Mouse (Mus musculus) left cerebral cortex, postnatal 36 days (tissue): ENCODE measurements at regions not wholly inside any gene's neighbourhood (a gene's known extent, or its start where the extent isn't known, plus 50 kb on each side); places are given as distances from the start of the nearest gene placed in this dataset.

Source experiments
- DNase-seq, 2 experiments: peaks; one replicate each; pipeline ENCODE4 v3.0.0; 2021 to 2022; ENCODE audit warnings: low spot score in 2 of 2, mixed read lengths in 1 of 2
- intact Hi-C: fragments of 180-260 bp; cut with DNase I; formaldehyde crosslinking; loops from one replicate; pipeline ENCODE4 v1.15.1; 2025

DNA sequence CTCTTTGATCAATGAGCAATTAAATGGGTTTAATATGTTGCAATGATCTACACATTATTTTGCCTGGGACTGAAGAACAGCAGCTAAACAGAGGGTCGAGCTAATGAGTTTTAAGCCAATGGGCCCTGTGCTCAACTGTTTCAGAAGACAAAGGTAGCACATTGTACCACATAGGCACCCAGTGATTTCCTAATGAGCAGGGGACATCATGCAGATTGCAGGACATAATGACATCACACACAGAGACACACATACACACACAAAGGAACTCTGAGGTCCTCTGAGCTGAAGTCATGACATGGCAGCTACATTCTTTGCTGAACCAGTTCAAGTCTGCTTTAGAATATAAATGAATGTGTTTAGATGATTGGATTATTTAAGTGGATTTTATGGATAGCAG is 71.9 kb downstream of the Zfp330 start:
- no peak for DNase-seq

DNA sequence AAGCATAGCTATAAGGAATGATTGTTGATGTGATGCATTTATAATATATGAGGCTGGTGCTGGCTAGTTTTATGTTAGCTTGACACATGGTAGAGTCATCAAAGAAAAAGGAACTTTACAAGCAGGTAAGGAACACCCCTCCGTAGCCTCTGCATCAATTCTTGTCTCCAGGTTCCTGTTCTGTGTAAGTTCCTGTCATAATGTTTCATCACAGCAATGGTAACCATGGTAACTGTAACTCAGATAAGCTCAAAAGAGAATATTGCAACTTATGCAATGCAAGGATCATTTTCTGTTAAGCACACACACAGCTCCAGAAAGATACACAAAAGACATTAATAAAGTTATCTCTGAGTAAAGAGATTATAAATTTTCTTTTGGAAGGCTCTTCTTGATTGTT is 73.5 kb downstream of the Zfp330 start:
- intact Hi-C loops: no loop called here
- no peak for DNase-seq

More for the DNA sequence above, 71.9 kb downstream of the Zfp330 start:
- intact Hi-C loops: no loop called here

DNA sequence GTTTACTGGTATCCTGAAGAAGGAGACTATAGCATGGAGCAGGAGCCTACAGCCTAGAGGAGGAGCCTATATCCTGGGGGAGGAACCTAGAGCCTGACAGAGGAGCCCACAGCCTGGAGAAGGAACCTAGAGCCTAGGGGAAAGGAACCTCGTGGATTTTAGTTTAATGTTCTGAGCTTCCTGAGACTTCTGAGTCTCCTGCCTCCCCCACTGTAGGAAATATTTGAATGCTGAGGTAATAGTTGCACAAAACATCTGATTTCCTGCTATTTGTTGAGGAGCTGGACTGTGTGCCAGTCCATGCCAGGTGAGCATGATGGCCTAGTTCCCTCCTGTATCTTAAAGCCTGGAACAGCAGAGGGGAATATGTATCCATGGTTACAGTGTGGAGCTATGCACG is 74.7 kb downstream of the Zfp330 start:
- DNase-seq: no peak
- intact Hi-C loops: no loop called here

DNA sequence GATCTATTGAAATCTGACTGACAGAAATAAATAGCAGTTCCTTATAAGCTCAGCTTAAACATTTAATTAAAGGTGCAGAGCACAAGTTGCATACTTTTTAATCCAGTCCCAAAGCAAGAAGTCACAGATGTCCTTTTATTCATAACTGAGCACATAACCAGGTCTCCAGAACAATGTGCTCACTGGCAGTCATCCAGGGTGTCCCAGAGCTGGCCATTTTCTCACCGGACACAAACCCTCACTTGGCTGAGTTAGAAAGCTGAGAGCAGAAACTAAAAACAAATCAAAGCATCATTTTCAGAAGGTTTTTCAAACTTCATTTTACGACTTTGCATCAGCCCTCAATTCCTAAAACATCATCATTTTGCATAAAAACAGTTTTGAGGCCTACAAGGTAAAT is 75.9 kb downstream of the Zfp330 start:
- no peak for DNase-seq

GRCm38 (mm10) chr8:82693086-82693485 is 80.9 kb downstream of the Zfp330 start:
- no peak for DNase-seq
- intact Hi-C loops: no loop called here

More for the DNA sequence above, 75.9 kb downstream of the Zfp330 start:
- intact Hi-C loops: no loop called here

DNA sequence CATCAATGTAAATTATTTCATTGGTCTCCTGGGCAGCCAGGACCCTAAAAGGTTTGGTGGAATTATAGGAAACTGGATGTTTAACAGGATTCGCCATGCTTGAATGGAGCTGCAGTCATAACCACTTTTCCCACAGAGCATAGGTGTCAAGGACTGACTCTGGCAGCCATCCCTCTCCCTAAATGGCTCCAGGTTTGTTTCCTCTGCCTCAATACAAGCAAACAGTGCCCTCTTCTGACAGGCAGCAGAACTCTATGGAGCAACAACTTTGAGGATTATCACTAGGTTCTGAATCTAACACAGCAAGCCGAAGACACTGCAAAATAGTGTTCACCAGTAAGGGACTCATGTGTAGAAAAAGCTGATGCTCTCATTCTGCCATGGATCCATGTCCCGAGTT is 84.6 kb downstream of the Zfp330 start:
- intact Hi-C loops: no loop called here
- peak; percentile 19 to 21 for DNase-seq

DNA sequence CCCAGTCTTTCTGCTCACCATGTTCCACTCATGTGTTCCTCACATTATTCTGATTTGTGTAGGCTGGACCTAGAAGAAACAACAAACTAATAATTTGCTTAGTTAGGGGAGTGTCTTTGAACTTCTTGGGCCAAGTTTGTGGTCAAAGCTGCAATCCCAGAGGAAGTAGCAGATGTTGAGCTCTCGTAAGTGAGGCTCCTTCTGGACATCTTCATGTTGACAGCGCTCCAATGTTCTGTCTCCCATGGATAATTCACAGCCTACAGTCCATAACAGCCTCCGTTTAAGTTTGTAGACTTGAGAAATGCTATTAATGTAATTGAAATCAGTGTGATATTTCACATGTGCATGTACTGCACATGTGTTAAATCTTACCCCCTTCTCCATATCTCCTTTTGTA is 88.0 kb downstream of the Zfp330 start:
- no peak for DNase-seq
- intact Hi-C loops: no loop called here

DNA sequence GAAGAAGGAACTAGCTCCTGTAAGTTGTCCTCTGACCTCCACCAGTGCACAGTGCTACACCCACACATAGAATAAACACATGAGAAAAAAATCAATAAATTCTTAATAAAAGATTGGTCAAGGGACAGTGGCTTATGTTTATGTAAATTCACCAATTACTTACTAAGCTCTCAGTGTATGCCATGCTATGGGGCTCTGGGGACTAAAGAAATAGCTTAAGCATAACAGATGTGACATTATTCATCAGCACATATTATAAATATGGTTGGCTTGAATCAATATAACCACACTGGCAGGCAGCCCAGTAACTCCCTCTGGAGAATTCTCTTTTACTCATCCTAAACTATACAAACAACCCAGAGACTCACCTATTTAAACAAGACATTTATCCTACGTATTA is 95.2 kb downstream of the Zfp330 start:
- intact Hi-C loops: no loop called here
- DNase-seq: no peak

GRCm38 (mm10) chr8:82677781-82678180 is 96.2 kb downstream of the Zfp330 start:
- no peak for DNase-seq
- intact Hi-C loops: no loop called here

GRCm38 (mm10) chr8:82669241-82669640 is 104.7 kb downstream of the Zfp330 start:
- intact Hi-C loops: no loop called here
- DNase-seq: no peak

DNA sequence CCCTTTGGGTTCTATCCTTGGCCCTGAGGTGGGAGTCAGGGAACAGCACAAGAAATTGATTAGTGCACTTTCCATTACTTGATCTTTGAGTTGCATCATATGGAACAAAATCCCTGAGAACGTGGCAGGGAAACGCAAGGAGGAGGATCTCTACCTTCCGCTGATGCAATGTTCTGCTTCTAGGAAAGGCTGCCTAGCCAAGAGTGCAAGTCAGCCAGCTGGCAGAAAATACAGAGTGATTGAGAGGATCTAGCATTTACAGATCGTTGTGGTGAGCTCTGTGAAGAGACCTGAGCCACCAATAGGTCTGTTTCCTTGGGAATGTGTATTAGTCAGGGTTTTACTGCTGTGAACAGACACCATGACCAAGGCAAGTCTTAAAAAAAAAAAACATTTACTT is 108.8 kb downstream of the Zfp330 start:
- intact Hi-C loops: no loop called here
- no peak for DNase-seq

GRCm38 (mm10) chr8:82640502-82640901 is 133.5 kb downstream of the Zfp330 start:
- DNase-seq: no peak

GRCm38 (mm10) chr8:82630486-82630885 is 143.5 kb downstream of the Zfp330 start:
- DNase-seq: no peak
- intact Hi-C loops: no loop called here

More at GRCm38 (mm10) chr8:82640502-82640901, 133.5 kb downstream of the Zfp330 start:
- intact Hi-C loops: no loop called here

DNA sequence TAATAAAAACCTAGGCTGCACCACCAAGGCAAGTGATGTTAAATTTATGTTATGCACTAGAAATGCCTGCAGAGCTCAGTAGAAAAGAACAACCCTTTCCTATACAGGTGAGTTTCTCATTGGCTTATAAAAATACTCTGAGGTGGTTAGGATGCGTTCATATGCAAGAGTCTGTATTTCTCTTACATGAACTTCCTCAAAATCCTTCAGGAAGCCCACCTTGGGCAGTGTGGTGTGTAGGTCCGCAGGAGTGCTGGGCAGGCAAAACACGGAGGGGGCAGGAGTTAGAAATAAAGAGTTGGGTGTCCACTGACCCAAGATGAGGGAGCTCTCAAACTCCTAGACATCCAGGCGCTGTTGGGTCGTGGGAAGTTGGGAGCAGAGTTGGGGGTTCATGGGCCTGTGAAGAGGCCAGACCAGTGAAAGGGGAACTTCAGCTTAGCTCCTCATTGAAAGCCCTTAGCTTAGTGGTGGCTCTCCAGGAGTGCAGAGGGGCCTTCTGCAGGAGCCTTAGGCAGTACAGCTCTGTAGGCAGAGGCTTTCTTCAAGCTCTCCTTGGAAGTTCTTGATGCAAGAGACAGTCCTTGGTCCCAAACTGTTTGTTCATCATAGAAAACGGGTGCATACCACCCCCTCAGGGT is 150.0 kb downstream of the Zfp330 start:
- DNase-seq: no peak
- intact Hi-C loops: no loop called here

DNA sequence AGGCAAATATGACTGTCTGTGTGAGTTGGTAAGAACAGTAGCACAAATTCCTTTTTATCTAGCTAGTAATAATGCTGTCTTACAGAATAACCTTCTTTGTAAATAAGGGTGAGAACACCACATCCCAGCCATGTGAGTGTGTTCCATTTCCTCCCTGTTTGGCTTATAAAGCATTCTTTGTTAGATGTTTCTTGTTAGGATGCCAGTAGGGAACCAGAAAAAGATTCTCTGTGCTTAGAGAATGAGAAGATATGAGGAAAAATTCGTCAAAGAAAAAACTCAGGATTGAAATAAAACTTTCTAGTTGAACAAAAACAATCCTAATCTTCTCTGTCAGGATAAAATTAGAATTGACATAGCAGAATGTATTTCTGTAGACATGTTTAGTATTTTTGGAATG is 155.3 kb downstream of the Zfp330 start:
- intact Hi-C loops: no loop called here
- no peak for DNase-seq

- intact Hi-C loops: no loop called here
- no peak for DNase-seq
Observed at GRCm38 (mm10) chr8:82601556-82601955, 172.4 kb downstream of the Zfp330 start.

DNA sequence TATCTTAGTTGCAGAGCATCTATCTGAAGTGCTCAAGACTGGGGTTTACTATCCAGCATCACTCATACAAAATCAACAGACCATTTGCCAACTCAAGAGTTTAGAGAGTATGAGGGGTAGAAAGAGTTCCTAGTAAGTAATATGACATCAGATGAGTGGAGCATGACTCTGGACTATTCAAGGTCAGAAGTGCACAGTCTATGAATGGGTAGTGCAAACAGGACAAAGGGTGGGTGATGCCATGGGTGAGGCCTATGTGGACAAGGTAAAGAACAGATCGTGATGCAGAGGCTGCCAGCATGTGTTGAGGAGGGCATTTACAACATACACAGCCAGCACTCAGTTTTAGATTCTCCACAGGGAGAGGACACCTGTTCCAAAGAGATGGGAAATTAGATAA is 170.4 kb upstream of the Il15 start:
- intact Hi-C loops: no loop called here

GRCm38 (mm10) chr8:82538121-82538520 is 135.1 kb upstream of the Il15 start:
- intact Hi-C loops: no loop called here

More for the DNA sequence above, 170.4 kb upstream of the Il15 start:
- DNase-seq: no peak

GRCm38 (mm10) chr8:82529153-82529552 is 126.1 kb upstream of the Il15 start:
- DNase-seq: no peak
- intact Hi-C loops: no loop called here

More at GRCm38 (mm10) chr8:82538121-82538520, 135.1 kb upstream of the Il15 start:
- DNase-seq: no peak

GRCm38 (mm10) chr8:82523866-82524265 is 120.8 kb upstream of the Il15 start:
- intact Hi-C loops: no loop called here

GRCm38 (mm10) chr8:82498496-82498895 is 95.5 kb upstream of the Il15 start:
- DNase-seq: no peak
- intact Hi-C loops: no loop called here

More at GRCm38 (mm10) chr8:82523866-82524265, 120.8 kb upstream of the Il15 start:
- no peak for DNase-seq

GRCm38 (mm10) chr8:82477856-82478255 is 74.8 kb upstream of the Il15 start:
- intact Hi-C loops: no loop called here
- no peak for DNase-seq
